Mouse (Mus musculus): Measurements from ENCODE around the gene Emcn. TPM values are rescaled to one million over a fixed set of nuclear protein-coding genes. Genes with fewer than 3 reads are reported as not detected.

Gene Emcn
- total RNA-seq (2014; rRNA removed), result 3.5 and 7.1 TPM in 2 replicates
- 8.7 and 9.5 TPM in 2 replicates for polyA plus RNA-seq (2015; fragmentation: Nextera tagmentation; extraction: Ambion mirVana)

GRCm38 (mm10) chr3:137340938-137341337 is at the start of gene Emcn:
Gene Emcn, plus strand, starts transcription at chr3:137341067.
- Histone ChIP-seq H3K9me3 (ENCODE audit: low read length) (no peaks in the 10 kb centered on the region), H3K27ac (no peak within 1 kb of the TSS; the same call in 1 of the 2 replicates), H3K36me3 (ENCODE audit: insufficient read depth, low read length) (no peaks in the 10 kb centered on the region), H3K4me3 (ENCODE audit: low read length) (no peak within 1 kb of the TSS; the same call in 1 of the 2 replicates), H3K4me1 (ENCODE audit: insufficient read depth, low read length) (no peaks in the 10 kb centered on the region), H3K9ac (replicated peaks; ENCODE audit: low read length) (no peak within 1 kb of the TSS), H3K27me3 (ENCODE audit: insufficient read depth, low read length) (no peaks in the 10 kb centered on the region), H3K4me2 (ENCODE audit: low read depth, low read length) (peak within 1 kb of the TSS; percentile 21; the same call in 1 of the 2 replicates)
- ATAC-seq (no peak), DNase-seq (ENCODE audit: low spot score) (no peak)
- no peak for TF ChIP-seq CTCF (IDR thresholded peaks at IDR 0.05; ENCODE audit: low read depth)
- 72% methylated on average over 8 of the region's 8 CpGs for WGBS

DNA sequence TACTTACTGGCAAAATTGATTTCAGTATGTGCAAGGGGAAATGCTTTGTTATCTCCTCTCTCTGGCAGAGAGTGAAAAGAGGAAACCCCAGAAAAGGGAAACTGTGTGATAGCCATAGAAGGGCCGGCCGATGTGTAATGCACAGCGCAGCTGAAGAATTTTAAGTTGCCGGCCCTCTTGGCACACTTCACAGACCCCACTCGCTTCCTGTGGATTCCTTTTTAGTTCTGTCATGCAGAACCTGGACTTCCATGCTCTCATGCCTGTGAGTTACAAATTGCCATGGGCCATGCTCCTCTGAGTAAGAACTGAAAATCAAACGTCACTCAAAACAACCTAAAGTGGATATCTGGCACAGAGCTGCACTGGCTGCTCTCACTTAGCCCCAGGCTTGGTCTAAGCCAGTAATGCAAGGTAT is 47.7 kb upstream of the Emcn start:
- no peaks in the 10 kb centered on the region for H3K36me3 ChIP-seq (ENCODE audit: insufficient read depth, low read length)
- H3K27me3 ChIP-seq (ENCODE audit: insufficient read depth, low read length), result no peaks in the 10 kb centered on the region
- no peak overlapping the region for H3K27ac ChIP-seq
- DNase-seq (ENCODE audit: low spot score) (peak; percentile 15), ATAC-seq (no peak)
- TF ChIP-seq CTCF (IDR thresholded peaks at IDR 0.05; ENCODE audit: low read depth), result no peak
- no peak overlapping the region for H3K9ac ChIP-seq (replicated peaks; ENCODE audit: low read length)
- WGBS, result 38% methylated on average over 6 of the region's 6 CpGs
- no peak overlapping the region for H3K4me3 ChIP-seq (ENCODE audit: low read length)
- no peaks in the 10 kb centered on the region for H3K9me3 ChIP-seq (ENCODE audit: low read length)
- H3K4me2 ChIP-seq (ENCODE audit: low read depth, low read length), result no peak overlapping the region
- no peaks in the 10 kb centered on the region for H3K4me1 ChIP-seq (ENCODE audit: insufficient read depth, low read length)

DNA sequence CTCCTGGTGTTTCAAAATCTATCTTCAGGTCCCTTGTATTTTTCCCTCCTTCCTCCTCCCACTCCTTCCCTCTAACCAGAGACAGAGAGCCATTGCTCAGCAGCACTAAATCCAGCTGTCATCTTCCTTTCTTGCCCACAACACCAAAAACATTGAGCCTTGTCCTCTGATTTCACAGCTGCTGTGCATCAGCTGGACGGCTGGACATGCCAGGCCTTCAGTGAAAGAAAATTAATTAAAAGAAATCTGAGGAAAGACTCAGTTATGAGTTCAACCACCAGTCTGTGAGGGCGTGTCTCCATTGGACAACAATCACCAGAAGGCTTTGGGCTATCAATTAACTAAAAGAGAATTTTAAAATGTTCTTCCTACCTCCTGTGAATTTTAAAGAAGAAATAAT is 42.6 kb upstream of the Emcn start:
- no peak overlapping the region for H3K4me3 ChIP-seq (ENCODE audit: low read length)
- H3K4me2 ChIP-seq (ENCODE audit: low read depth, low read length), result no peak overlapping the region
- no peaks in the 10 kb centered on the region for H3K4me1 ChIP-seq (ENCODE audit: insufficient read depth, low read length)
- DNase-seq (ENCODE audit: low spot score), result no peak
- no peak for ATAC-seq
- no peaks in the 10 kb centered on the region for H3K27me3 ChIP-seq (ENCODE audit: insufficient read depth, low read length)
- WGBS, result 70% methylated on average over 2 of the region's 2 CpGs
- TF ChIP-seq CTCF (IDR thresholded peaks at IDR 0.05; ENCODE audit: low read depth), result no peak
- no peaks in the 10 kb centered on the region for H3K9me3 ChIP-seq (ENCODE audit: low read length)
- no peak overlapping the region for H3K9ac ChIP-seq (replicated peaks; ENCODE audit: low read length)
- H3K36me3 ChIP-seq (ENCODE audit: insufficient read depth, low read length), result no peaks in the 10 kb centered on the region
- H3K27ac ChIP-seq, result no peak overlapping the region

- WGBS, result 93% methylated on average over 3 of the region's 3 CpGs
- no peak overlapping the region for H3K9ac ChIP-seq (replicated peaks; ENCODE audit: low read length)
- no peak overlapping the region for H3K4me2 ChIP-seq (ENCODE audit: low read depth, low read length)
- ATAC-seq (no peak), DNase-seq (ENCODE audit: low spot score) (no peak)
- H3K4me3 ChIP-seq (ENCODE audit: low read length), result no peak overlapping the region
- no peaks in the 10 kb centered on the region for H3K27me3 ChIP-seq (ENCODE audit: insufficient read depth, low read length)
- no peaks in the 10 kb centered on the region for H3K9me3 ChIP-seq (ENCODE audit: low read length)
- no peak overlapping the region for H3K27ac ChIP-seq
- H3K36me3 ChIP-seq (ENCODE audit: insufficient read depth, low read length), result no peaks in the 10 kb centered on the region
- no peaks in the 10 kb centered on the region for H3K4me1 ChIP-seq (ENCODE audit: insufficient read depth, low read length)
- TF ChIP-seq CTCF (IDR thresholded peaks at IDR 0.05; ENCODE audit: low read depth), result no peak
Measured at GRCm38 (mm10) chr3:137300210-137300609, 40.7 kb upstream of the Emcn start.

DNA sequence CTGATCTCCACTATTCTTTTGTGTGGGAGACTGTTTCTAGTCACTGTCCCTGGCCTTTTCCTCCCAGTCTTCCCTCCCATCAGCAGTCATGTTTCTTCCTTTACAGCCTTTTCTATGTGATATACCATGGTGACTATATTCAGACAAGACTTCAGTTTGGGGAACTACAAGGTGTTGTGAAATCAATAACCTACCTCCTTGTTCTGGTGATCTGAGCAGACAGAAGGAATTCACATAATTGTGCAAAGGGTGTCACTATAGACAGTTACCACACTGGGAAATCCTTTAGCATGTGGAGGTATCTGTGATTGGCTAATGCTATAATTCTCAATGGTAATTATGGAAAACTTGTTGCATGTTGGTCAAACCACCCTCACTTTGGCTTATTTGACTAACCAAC is 39.7 kb upstream of the Emcn start:
- H3K9ac ChIP-seq (replicated peaks; ENCODE audit: low read length), result no peak overlapping the region
- no peak overlapping the region for H3K4me3 ChIP-seq (ENCODE audit: low read length)
- no peak for ATAC-seq
- DNase-seq (ENCODE audit: low spot score), result no peak
- no peaks in the 10 kb centered on the region for H3K27me3 ChIP-seq (ENCODE audit: insufficient read depth, low read length)
- H3K4me1 ChIP-seq (ENCODE audit: insufficient read depth, low read length), result no peaks in the 10 kb centered on the region
- TF ChIP-seq CTCF (IDR thresholded peaks at IDR 0.05; ENCODE audit: low read depth), result no peak
- H3K36me3 ChIP-seq (ENCODE audit: insufficient read depth, low read length), result no peaks in the 10 kb centered on the region
- no peak overlapping the region for H3K4me2 ChIP-seq (ENCODE audit: low read depth, low read length)
- no peak overlapping the region for H3K27ac ChIP-seq
- no peaks in the 10 kb centered on the region for H3K9me3 ChIP-seq (ENCODE audit: low read length)

DNA sequence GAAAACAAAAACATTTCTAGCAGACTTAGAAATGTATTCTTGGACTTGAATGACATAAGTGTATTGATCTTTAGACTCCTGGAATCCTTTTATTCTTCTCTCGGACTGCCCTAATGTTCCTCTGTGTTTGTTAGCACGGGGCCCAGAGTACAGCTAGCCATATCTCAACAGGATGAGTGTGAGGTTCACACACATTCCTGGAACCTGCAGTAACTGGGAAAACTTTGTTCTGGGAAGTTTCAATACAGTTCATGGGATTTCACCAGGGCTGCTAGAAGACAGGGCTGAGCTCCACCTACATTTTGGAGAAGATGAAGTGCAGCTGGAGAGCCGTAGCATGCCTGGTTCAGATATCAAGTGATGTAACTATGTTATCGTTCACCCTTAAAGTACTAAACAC is 38.1 kb upstream of the Emcn start:
- Histone ChIP-seq H3K9me3 (ENCODE audit: low read length) (no peaks in the 10 kb centered on the region), H3K4me3 (ENCODE audit: low read length) (no peak overlapping the region), H3K27ac (no peak overlapping the region), H3K4me2 (ENCODE audit: low read depth, low read length) (no peak overlapping the region), H3K36me3 (ENCODE audit: insufficient read depth, low read length) (no peaks in the 10 kb centered on the region), H3K9ac (replicated peaks; ENCODE audit: low read length) (no peak overlapping the region), H3K27me3 (ENCODE audit: insufficient read depth, low read length) (no peaks in the 10 kb centered on the region), H3K4me1 (ENCODE audit: insufficient read depth, low read length) (no peaks in the 10 kb centered on the region)
- ATAC-seq (no peak), DNase-seq (ENCODE audit: low spot score) (no peak)
- TF ChIP-seq CTCF (IDR thresholded peaks at IDR 0.05; ENCODE audit: low read depth), result no peak
- WGBS, result 65% methylated on average over 4 of the region's 4 CpGs

- Histone ChIP-seq H3K27me3 (ENCODE audit: insufficient read depth, low read length) (no peaks in the 10 kb centered on the region), H3K4me3 (ENCODE audit: low read length) (no peak overlapping the region), H3K9me3 (ENCODE audit: low read length) (no peaks in the 10 kb centered on the region), H3K36me3 (ENCODE audit: insufficient read depth, low read length) (no peaks in the 10 kb centered on the region), H3K4me2 (ENCODE audit: low read depth, low read length) (no peak overlapping the region), H3K27ac (no peak overlapping the region), H3K9ac (replicated peaks; ENCODE audit: low read length) (no peak overlapping the region), H3K4me1 (ENCODE audit: insufficient read depth, low read length) (no peaks in the 10 kb centered on the region)
- TF ChIP-seq CTCF (IDR thresholded peaks at IDR 0.05; ENCODE audit: low read depth), result no peak
- ATAC-seq, result 0 out of 2 replicates have a peak, but pooled peaks have one; percentile 56
- DNase-seq (ENCODE audit: low spot score), result peak; percentile 7
Measured at GRCm38 (mm10) chr3:137309959-137310358, 30.9 kb upstream of the Emcn start.

All from hindbrain, postnatal 0 days (tissue).